10 mouse cellular contexts compared by ENCODE assay signal in the genomic region with DNA sequence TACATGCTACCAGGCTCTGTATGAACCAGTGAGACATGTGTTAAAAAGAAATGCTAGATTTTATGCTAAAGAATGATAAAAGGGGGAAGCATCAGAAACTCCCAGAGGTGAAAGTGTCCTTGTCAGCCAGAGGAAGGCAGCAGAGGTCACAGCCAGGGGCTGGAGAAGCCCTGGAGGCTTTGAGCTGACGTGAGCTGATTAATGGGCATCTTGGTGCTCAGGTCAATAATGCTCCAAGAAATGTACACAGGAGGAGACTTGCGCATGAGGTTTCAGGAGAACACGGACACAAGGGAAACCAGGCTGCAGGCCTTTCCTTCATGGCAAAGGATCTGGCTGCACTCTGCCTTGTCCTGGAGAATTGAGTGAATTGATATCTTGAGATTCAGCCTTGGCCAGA.
"Had no signal": no experiment of that assay in that cellular context is flagged by ENCODE, and none has a peak within 500 bp of the region (broad histone marks: within the 10 kb centered on the region; RNA-seq: fewer than 3 reads in every experiment).

No protein-coding gene starts in this region.

- H3K27ac ChIP-seq: heart, embryonic 10.5 days; heart, embryonic 13.5 days; heart, embryonic 15.5 days; hindbrain, embryonic 12.5 days; kidney, embryonic 15.5 days; kidney, postnatal 0 days; limb, embryonic 13.5 days; limb, embryonic 15.5 days; liver, embryonic 12.5 days had no signal

- H3K9ac ChIP-seq: forebrain, postnatal 0 days; heart, embryonic 13.5 days; heart, embryonic 15.5 days; hindbrain, embryonic 12.5 days; kidney, embryonic 15.5 days; limb, embryonic 13.5 days; limb, embryonic 15.5 days; liver, embryonic 12.5 days had no signal

- H3K9me3 ChIP-seq: heart, embryonic 10.5 days; heart, embryonic 13.5 days; heart, embryonic 15.5 days; hindbrain, embryonic 12.5 days; kidney, embryonic 15.5 days; limb, embryonic 13.5 days; limb, embryonic 15.5 days; liver, embryonic 12.5 days had no signal

- H3K27me3 ChIP-seq: heart, embryonic 13.5 days; heart, embryonic 15.5 days; hindbrain, embryonic 12.5 days; kidney, embryonic 15.5 days; limb, embryonic 13.5 days; limb, embryonic 15.5 days; liver, embryonic 12.5 days had no signal

- H3K4me2 ChIP-seq: heart, embryonic 13.5 days; heart, embryonic 15.5 days; hindbrain, embryonic 12.5 days; kidney, embryonic 15.5 days; limb, embryonic 13.5 days; limb, embryonic 15.5 days; liver, embryonic 12.5 days had no signal

- H3K4me1 ChIP-seq: heart, embryonic 10.5 days; heart, embryonic 15.5 days; hindbrain, embryonic 12.5 days; limb, embryonic 13.5 days; limb, embryonic 15.5 days; liver, embryonic 12.5 days had no signal

- H3K4me3 ChIP-seq: heart, embryonic 10.5 days; heart, embryonic 13.5 days; heart, embryonic 15.5 days; hindbrain, embryonic 12.5 days; kidney, embryonic 15.5 days; limb, embryonic 13.5 days; limb, embryonic 15.5 days; liver, embryonic 12.5 days had no signal
